Mouse (Mus musculus) liver, embryonic 14.5 days (tissue): Measurements from ENCODE around the gene Csnk1g1. TPM values are rescaled to one million over a fixed set of nuclear protein-coding genes. Genes with fewer than 3 reads are reported as not detected.

Source experiments
- ATAC-seq: fragments of 200-750 bp; cut with Nextera tagmentation; 2 replicates; pipeline ENCODE4 v1.8.0; 2017; ENCODE audit warnings: moderate number of reproducible peaks, mild to moderate bottlenecking, moderate library complexity; ENCODE audit not compliant: insufficient read depth
- DNase-seq, 3 experiments: peaks; one replicate each; pipeline ENCODE4 v3.0.0-alpha.2; 2012 to 2013; ENCODE audit warnings: low read depth in 3 of 3, low spot score in 3 of 3
- H3K27ac ChIP-seq: fragments of 300-500 bp; sonication (generic); 2 replicates; pipeline ENCODE4 v1.5.1; 2014; ENCODE audit warnings: moderate library complexity, mild to moderate bottlenecking, control low read depth, inconsistent platforms
- H3K27me3 ChIP-seq: fragments of 300-500 bp; sonication (generic); 2 replicates; pipeline ENCODE4 v1.6.1; 2014; ENCODE audit warnings: mild to moderate bottlenecking, low read length, moderate library complexity; ENCODE audit not compliant: control insufficient read depth, insufficient read depth
- H3K36me3 ChIP-seq: fragments of 300-500 bp; sonication (generic); replicated peaks from 2 replicates; pipeline ENCODE4 v1.6.1; 2014; ENCODE audit warnings: low read depth; ENCODE audit not compliant: control insufficient read depth, insufficient read depth
- H3K4me1 ChIP-seq, 2 experiments: fragments of 200-500 bp in 1 of 2; fragments of 300-500 bp in 1 of 2; sonication (generic) in 1 of 2; replicated peaks; 2 replicates each; pipeline ENCODE4 v1.6.1; 2012 to 2014; ENCODE audit warnings: antibody characterized with exemption in 1 of 2, inconsistent platforms in 1 of 2, low read length in 1 of 2; ENCODE audit not compliant: control insufficient read depth in 2 of 2, insufficient read depth in 2 of 2
- H3K4me2 ChIP-seq: fragments of 300-500 bp; sonication (generic); 2 replicates; pipeline ENCODE4 v1.6.1; 2014; ENCODE audit warnings: low read depth, mild to moderate bottlenecking, control low read depth, moderate library complexity
- H3K4me3 ChIP-seq, 2 experiments: fragments of 200-500 bp in 1 of 2; fragments of 300-500 bp in 1 of 2; sonication (generic) in 1 of 2; 2 replicates each; pipeline ENCODE4 v1.5.1; 2012 to 2014; ENCODE audit warnings: low read depth in 2 of 2, low read length in 2 of 2, mild to moderate bottlenecking in 2 of 2, control low read depth in 1 of 2, inconsistent platforms in 1 of 2, moderate library complexity in 1 of 2; ENCODE audit not compliant: insufficient read depth in 1 of 2
- H3K9ac ChIP-seq: fragments of 300-500 bp; sonication (generic); replicated peaks from 2 replicates; pipeline ENCODE4 v1.6.1; 2014; ENCODE audit warnings: mild to moderate bottlenecking, control low read depth, moderate library complexity
- H3K9me3 ChIP-seq: fragments of 300-500 bp; sonication (generic); 2 replicates; pipeline ENCODE4 v1.6.1; 2016; ENCODE audit warnings: low read length, mixed read lengths; ENCODE audit not compliant: control insufficient read depth
- CTCF ChIP-seq: IDR thresholded peaks from 2 replicates; pipeline ENCODE4 v1.5.1; 2016; ENCODE audit warnings: antibody characterized with exemption, low read depth, control low read depth
- EP300 ChIP-seq: IDR thresholded peaks from 2 replicates; pipeline ENCODE4 v1.6.1; 2016; ENCODE audit warnings: antibody characterized with exemption, low read depth
- WGBS: fragments of 180-500 bp; shearing (Covaris S2); extraction: QIAGEN DNeasy Blood & Tissue Kit; methylation state at CpG from one replicate; pipeline ENCODE4 v1.1.7; 2014; ENCODE audit not compliant: insufficient replicate concordance; 5-methylcytosine and 5-hydroxymethylcytosine counted together
- polyA plus RNA-seq, 2 experiments: library from polyadenylated mRNA; depleted of rRNA in 1 of 2; stranded (reverse) in 1 of 2; unstranded in 1 of 2; fragments of >200 nt; fragmentation: Nextera tagmentation in 1 of 2; extraction: Ambion mirVana in 1 of 2; gene quantifications; 2 replicates each; pipeline versions ENCODE4 v1.2.1 to v1.2.3; 2012 to 2014

The Csnk1g1 gene
- polyA plus RNA-seq, 2 experiments, result 2.5 to 3.5 TPM

- H3K4me1 ChIP-seq, result no peaks in the 10 kb centered on the region
- H3K4me2 ChIP-seq, result no peak overlapping the region
- H3K27me3 ChIP-seq, result no peaks in the 10 kb centered on the region
- TF ChIP-seq EP300 (no peak), CTCF (no peak)
- no peak for DNase-seq
- H3K27ac ChIP-seq, result no peak overlapping the region
- H3K9ac ChIP-seq, result no peak overlapping the region
- no peaks in the 10 kb centered on the region for H3K9me3 ChIP-seq
- no peak overlapping the region for H3K4me3 ChIP-seq
- H3K36me3 ChIP-seq, result no peaks in the 10 kb centered on the region
- 78% methylated on average over 5 of the region's 5 CpGs for WGBS
- no peak for ATAC-seq
Measured at GRCm38 (mm10) chr9:65987021-65987420, 78.3 kb downstream of the Csnk1g1 start.

DNA sequence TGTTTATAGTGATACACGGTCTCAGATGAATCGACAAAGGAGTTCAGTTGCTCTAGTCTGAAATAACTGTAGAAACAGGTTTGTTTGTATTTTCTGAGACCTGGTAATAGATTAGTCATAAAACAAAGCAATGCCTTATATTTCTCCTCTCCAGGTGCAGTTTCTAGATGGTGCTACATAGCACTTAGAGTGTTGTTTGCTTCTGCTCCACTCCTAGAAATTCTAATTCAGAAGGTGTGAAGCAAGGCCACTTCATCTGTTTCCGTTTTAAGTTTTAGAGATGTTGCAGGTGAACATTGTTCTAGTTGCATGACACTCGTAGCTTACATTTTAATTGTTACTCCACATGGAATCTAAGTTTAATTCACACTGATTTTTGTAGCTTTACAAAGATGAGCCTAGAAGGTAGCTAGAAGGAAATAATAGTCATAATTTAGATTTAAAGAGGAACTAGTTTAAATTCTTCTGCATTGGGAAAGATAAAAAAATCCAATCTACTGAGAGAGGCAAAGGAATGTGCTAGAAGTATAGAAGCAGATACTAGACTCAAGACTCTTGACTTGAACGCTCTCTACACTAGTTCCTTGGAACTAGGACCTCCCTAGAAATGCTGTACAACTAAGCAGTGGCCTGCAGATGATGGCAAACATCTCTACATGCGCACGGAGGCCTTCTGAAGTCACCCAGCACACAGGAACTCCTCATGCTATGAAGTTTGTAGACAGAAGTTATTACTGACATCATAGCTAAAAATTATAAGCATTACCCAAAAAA, 87.1 kb downstream of the Csnk1g1 start:
- H3K4me2 ChIP-seq, result no peak overlapping the region
- H3K9me3 ChIP-seq, result no peaks in the 10 kb centered on the region
- H3K27me3 ChIP-seq, result no peaks in the 10 kb centered on the region
- no peak for TF ChIP-seq CTCF
- no peak for TF ChIP-seq EP300
- H3K27ac ChIP-seq, result no peak overlapping the region
- no peaks in the 10 kb centered on the region for H3K4me1 ChIP-seq
- no peak overlapping the region for H3K9ac ChIP-seq
- ATAC-seq, result no peak
- no peaks in the 10 kb centered on the region for H3K36me3 ChIP-seq
- no peak overlapping the region for H3K4me3 ChIP-seq
- no peak for DNase-seq
- 80% methylated on average over 7 of the region's 7 CpGs for WGBS

- no peak overlapping the region for H3K4me2 ChIP-seq
- TF ChIP-seq EP300 (no peak), CTCF (no peak)
- 69% methylated on average over 5 of the region's 5 CpGs for WGBS
Measured at GRCm38 (mm10) chr9:65998965-65999364, 90.2 kb downstream of the Csnk1g1 start.

DNA sequence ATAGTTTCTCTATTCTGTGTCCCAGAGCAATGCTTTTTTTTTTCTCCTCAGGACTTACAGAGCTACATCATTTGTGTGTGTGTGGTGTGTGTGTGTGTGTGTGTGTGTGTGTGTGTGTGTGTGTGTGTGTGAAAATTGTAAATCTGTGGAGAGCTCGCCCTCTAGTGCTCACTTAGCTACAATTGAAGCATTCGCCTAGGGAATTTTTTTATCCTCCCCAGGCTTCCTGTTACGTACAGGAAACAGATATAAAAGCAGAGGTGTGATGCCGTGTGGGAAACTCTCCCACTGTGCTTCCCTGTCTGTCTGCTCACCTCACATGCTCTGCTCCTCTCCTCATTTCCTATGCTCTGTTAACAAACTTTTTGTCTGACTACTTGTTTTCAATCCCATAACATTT, 95.7 kb downstream of the Csnk1g1 start:
- no peaks in the 10 kb centered on the region for H3K36me3 ChIP-seq
- H3K4me3 ChIP-seq, result no peak overlapping the region
- WGBS, result 19% methylated on average over 4 of the region's 4 CpGs
- H3K4me1 ChIP-seq, result 0 out of 4 replicates have a peak, but pooled peaks cover 0 to 1% of the 10 kb centered on the region in 2 experiments
- H3K27ac ChIP-seq, result no peak overlapping the region
- H3K9ac ChIP-seq, result no peak overlapping the region
- DNase-seq, result peak in 2 of 3 experiments; percentile 4 to 7
- TF ChIP-seq CTCF (peak; percentile 39; the same call in 1 of the 2 replicates), EP300 (no peak)
- H3K9me3 ChIP-seq, result no peaks in the 10 kb centered on the region
- ATAC-seq, result no peak
- H3K4me2 ChIP-seq, result no peak overlapping the region
- no peaks in the 10 kb centered on the region for H3K27me3 ChIP-seq

More at GRCm38 (mm10) chr9:65998965-65999364, 90.2 kb downstream of the Csnk1g1 start:
- no peaks in the 10 kb centered on the region for H3K9me3 ChIP-seq
- H3K9ac ChIP-seq, result no peak overlapping the region
- no peaks in the 10 kb centered on the region for H3K4me1 ChIP-seq
- DNase-seq, result no peak
- H3K4me3 ChIP-seq, result no peak overlapping the region
- ATAC-seq, result no peak
- no peaks in the 10 kb centered on the region for H3K36me3 ChIP-seq
- H3K27me3 ChIP-seq, result no peaks in the 10 kb centered on the region
- no peak overlapping the region for H3K27ac ChIP-seq

GRCm38 (mm10) chr9:66007603-66008202, 99.0 kb downstream of the Csnk1g1 start:
- no peaks in the 10 kb centered on the region for H3K36me3 ChIP-seq
- no peak for ATAC-seq
- H3K9ac ChIP-seq, result no peak overlapping the region
- no peak overlapping the region for H3K4me3 ChIP-seq
- H3K4me2 ChIP-seq, result no peak overlapping the region
- no peak for DNase-seq
- H3K27me3 ChIP-seq, result no peaks in the 10 kb centered on the region
- H3K4me1 ChIP-seq, result 0 out of 4 replicates have a peak, but pooled peaks cover 0 to 1% of the 10 kb centered on the region in 2 experiments
- TF ChIP-seq EP300, result no peak
- TF ChIP-seq CTCF, result no peak
- no peaks in the 10 kb centered on the region for H3K9me3 ChIP-seq
- no peak overlapping the region for H3K27ac ChIP-seq
- 74% methylated on average over 7 of the region's 7 CpGs for WGBS
